Mouse (Mus musculus): ENCODE data around the gene Kat8.

GRCm38 (mm10) chr7:127922451-127923275 lies 10.3 kb downstream of the Kat8 start:
- no peak for TF ChIP-seq POLR2A (IDR thresholded peaks at IDR 0.05; ENCODE audit: low read depth, low read length)
- no peak for TF ChIP-seq CTCF (conservative IDR thresholded peaks at IDR 0.05; ENCODE audit: insufficient read depth, insufficient read length, low read depth, low read length)

Data from kidney, adult 2 months (tissue).